Mouse (Mus musculus) megakaryocyte progenitor cell, adult 5-6 weeks (primary cell): ENCODE results near the gene Nelfcd. TPM values are rescaled to one million over a fixed set of nuclear protein-coding genes. Genes with fewer than 3 reads are reported as not detected.

ENCODE experiments used
- ATAC-seq: replicated peaks from 2 replicates; pipeline ENCODE4 v1.8.0; 2016; ENCODE audit warnings: mild to moderate bottlenecking, moderate TSS enrichment, inconsistent platforms; ENCODE audit not compliant: poor library complexity
- total RNA-seq, 2 experiments: library from RNA; stranded (forward) in 1 of 2; stranded (reverse) in 1 of 2; fragments of 157-497, 149-512 nt in 1 of 2; fragments of 200-1000 nt in 1 of 2; gene quantifications; 2 replicates each; pipeline versions ENCODE4 v1.2.3 to v1.2.4; 2015 to 2017

Gene Nelfcd
- 27.7 and 29.3 TPM in 2 replicates for total RNA-seq (2015)
- 33.8 and 43.0 TPM in 2 replicates for total RNA-seq (2017)

- peak; percentile 96 for ATAC-seq
Measured at GRCm38 (mm10) chr2:174415731-174416310, at the start of gene Nelfcd. Gene Nelfcd (plus strand): TSS chr2:174415804.

GRCm38 (mm10) chr2:174366571-174366970, 49.0 kb upstream of the Nelfcd start:
- ATAC-seq, result 0 out of 2 replicates have a peak, but pooled peaks have one; percentile 14

DNA sequence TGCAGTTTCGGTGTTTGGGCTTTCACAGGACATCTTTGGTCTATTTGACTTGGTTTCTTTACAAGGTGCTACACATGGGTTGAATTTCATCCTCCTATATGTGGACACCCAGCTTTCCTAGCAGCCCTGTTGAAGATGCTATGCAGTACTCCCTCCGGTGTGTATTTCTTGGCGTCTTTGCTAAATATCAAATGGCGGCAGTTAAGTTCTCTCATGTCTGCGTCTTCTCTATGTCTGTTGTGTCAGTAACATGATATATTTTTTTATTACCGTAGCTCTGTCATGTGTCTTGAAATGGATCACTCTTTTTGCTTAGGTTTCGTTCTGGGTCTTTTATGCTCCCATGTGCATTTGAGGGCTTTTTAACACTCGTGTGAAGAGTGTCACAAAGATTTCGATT, 34.6 kb upstream of the Nelfcd start:
- ATAC-seq, result no peak

GRCm38 (mm10) chr2:174391936-174392335, 23.7 kb upstream of the Nelfcd start:
- no peak for ATAC-seq

DNA sequence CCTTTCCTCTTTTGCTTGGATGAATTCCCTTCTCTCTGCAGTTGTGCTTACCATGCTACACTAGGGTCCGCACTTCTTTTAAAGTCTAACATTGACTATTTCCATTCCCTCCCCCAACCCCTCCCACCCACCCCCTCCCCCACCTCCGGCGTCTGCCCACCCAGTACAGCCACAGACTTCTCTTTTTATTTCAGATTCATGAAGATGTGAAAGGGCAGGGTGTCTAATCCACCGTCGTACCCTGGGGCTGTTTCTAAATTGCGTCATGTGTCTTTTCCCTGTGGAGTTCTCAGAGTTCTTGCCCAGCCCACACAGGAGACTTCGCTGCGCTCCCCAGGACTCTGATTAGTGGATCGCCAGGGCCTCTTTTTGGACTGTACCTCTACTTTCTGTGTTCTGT, 23.1 kb upstream of the Nelfcd start:
- ATAC-seq, result no peak

GRCm38 (mm10) chr2:174393383-174393782, 22.2 kb upstream of the Nelfcd start:
- peak; percentile 37; the same call in 1 of the 2 replicates for ATAC-seq

DNA sequence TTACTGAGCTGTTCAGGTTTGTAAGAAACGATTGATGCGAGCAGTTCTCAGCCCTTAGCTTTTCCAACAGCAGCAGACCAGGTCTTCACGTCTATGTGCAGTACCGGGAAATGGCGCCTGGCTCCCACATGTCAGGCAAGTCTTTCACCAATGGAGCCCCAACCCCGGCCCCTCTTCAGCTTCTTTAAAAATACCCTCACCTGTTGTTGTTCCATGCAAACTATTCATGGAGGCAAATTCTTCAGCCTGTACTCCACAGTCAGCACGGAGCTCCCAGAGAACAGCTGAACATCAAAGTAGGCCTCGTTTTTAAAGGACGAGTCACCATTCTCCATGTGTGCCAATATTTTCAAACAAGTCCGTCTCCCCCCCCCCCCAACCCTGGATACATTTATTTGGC, 19.0 kb upstream of the Nelfcd start:
- ATAC-seq, result no peak

- no peak for ATAC-seq
Measured at GRCm38 (mm10) chr2:174397065-174397464, 18.5 kb upstream of the Nelfcd start.

- ATAC-seq, result no peak
Measured at GRCm38 (mm10) chr2:174397881-174398280, 17.7 kb upstream of the Nelfcd start.

DNA sequence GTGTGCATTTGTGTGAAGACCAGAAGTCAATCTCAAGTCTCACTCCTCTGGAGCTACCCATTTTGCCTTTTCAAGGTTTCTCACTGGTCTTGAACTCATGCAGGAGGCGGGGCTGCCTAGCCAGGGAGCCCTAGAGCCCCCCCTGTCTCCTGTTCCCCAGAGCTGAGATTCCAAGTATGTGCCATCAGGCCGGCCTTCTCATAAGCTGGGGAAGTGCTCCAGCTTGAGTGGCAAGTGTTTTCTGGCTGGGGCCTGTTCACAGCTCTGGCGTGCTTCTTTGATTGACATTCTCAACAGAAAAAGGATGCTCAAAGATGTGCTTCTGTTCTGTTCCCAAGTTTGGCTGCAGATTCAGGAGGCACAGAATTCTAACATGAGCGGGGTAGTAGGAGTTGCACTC, 15.2 kb upstream of the Nelfcd start:
- no peak for ATAC-seq

DNA sequence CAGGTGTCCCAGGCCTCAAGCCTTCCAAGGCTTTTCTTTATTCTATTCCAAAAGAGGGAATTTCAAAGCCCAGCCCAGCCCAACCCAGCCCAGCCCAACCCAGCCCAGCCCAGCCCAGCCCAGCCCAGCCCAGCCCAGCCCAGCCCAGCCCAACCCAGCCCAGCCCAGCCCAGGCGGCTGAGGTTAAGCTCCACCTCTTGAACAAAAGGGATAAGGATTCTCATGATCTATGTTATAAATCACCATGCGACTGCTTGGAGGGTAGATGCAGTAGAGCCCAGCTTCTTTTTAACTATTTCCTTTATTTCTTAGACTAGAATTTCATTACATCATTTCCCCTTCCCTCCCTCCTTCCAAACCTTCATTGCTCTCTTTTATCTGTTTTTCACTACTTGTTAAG, 5.4 kb upstream of the Nelfcd start:
- ATAC-seq, result peak; percentile 81

GRCm38 (mm10) chr2:174413127-174413526, 2.5 kb upstream of the Nelfcd start:
- no peak for ATAC-seq

DNA sequence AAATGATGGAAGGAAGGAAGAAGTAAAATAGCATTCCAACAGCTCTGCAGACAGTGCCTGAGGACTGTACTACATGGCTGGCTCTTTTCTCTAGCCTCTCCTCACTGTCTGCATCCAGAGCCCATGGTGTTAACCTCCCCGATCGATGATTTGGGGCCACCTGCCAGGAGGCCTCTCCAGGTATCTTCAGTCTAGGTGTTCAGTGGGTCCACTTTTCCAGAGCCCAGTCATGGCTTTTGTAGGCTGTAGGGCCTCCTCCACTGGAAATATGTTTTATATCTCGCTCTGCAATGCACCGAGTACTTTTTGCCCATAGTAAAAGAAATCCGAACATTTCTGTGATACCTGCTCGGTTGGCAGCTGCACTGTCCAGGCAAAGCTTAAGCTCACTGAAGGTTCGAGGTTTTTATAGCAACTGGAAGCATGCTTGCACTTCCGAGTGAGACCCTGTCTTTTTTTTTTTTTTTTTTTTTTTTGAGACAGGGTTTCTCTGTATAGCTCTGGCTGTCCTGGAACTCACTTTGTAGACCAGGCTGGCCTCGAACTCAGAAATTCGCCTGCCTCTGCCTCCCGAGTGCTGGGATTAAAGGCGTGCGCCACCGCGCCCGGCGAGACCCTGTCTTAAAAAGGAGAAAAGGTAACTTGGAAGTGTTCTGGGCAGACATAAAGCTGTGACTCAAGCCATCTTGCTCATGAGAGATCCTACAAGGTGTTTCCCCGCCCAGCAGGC, 438 bp upstream of the Nelfcd start:
- ATAC-seq, result no peak

- no peak for ATAC-seq
Measured at GRCm38 (mm10) chr2:174421107-174421506, 5.5 kb downstream of the Nelfcd start.

DNA sequence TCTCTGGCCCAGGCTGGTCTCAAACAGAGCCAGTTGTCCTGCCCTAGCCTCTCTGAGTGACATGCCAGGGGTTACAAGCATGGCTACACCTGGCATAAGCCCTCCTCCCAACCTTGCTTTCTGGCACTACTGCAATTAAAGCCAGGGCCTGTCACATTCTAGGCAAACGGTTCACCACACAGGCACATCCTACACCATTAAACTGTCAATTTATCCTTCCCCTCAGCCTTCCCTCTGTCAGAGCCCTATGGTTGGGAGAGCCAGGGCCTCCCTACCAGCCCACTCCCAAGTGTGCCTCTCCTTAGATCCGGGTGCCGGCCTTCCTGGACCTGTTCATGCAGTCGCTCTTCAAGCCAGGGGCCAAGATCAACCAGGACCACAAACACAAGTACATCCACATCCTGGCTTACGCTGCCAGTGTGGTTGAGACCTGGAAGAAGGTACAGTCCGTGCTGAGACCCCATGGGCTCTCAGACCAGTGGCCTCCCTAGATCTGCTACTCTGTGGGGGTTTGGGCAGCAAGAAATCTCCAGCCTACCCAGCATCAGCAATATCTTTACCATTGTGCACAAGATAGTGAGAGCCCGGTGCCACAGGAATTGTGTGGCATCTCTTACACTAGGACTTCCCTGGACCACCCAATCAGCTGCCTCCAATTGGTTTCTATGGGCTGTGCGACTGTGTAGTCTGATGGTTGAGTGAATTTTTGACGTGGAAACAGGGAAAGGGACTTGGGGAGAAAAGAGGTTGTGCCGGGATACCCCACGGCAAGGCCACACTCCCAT, 8.9 kb downstream of the Nelfcd start:
- ATAC-seq, result no peak

GRCm38 (mm10) chr2:174426856-174427255, 11.3 kb downstream of the Nelfcd start:
- no peak for ATAC-seq

- ATAC-seq, result no peak
Measured at GRCm38 (mm10) chr2:174428076-174428835, 12.7 kb downstream of the Nelfcd start.

GRCm38 (mm10) chr2:174428996-174429591, 13.5 kb downstream of the Nelfcd start:
- no peak for ATAC-seq

DNA sequence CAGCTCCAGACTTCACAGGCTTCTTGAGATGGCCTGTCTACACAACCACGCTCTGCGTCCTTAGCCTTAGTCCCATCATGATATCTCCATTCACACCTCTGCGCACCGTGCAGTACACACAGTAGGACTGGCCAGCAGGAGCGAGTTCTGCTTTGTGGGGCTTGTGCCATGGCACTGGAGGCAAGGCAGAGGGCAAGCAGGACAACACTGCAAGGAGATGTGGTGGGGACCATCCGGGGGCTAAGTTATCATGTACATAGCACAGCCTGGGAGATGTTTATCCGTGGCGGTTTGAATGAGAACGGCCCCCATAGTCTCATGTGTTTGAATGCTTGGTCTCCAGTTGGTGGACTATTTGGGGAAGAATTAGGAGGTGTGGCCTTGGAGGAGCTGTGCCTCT, 19.3 kb downstream of the Nelfcd start:
- ATAC-seq, result no peak

GRCm38 (mm10) chr2:174436076-174436701, 20.6 kb downstream of the Nelfcd start:
- ATAC-seq, result peak; percentile 17
